7 mouse cellular contexts compared by ENCODE assay signal in the genomic region with DNA sequence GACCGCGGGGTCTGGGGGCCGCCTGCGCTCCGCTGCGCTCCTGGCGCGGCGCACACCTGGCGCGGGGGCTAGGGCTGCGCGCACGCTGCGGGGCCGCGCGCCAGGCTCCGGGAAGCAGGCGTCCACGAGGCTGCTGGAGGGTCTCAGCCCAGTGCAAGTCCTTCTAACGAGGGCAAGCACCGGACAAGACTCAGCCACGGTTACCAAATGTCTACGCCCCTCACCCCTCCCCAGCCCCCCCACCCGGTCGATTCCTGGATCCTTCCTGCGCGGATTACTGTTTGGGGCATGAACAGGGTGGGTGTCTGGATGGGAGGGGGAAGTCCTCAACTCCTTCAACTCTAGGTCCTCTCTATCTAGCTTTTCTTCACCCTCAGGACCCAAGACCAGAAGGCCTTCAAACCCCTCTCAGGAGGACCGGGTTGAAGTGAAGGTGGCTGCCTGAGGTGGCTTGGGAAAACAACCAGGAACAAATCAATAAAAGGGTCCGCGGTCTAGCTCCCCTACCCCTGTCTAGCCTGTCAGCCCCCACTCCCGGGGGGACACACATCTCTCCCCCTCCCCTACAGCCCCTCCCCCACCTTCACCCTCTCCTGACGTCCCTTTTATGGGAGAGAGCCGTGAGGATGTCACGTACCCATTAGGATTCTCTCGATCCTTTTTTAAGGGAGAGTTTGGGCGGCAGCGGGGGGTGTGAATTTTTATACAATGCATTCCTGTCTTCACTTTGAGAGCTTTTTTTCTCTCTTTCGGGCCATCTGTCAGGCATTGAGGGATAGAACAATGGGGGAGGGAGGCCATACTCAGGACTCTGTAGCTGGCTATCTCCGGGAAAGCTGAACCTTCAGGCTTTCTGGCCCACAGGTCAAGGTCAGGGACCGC. TPM values are rescaled to one million over a fixed set of nuclear protein-coding genes. Genes with fewer than 3 reads are reported as not detected.
DNase-seq lines count a peak whose midpoint lies in the region; ATAC-seq and TF ChIP-seq lines count a peak whose summit lies in the region.

Gene Prmt8, minus strand, starts transcription at position 198 of the 882 bp plus-strand sequence.

- H3K27ac ChIP-seq in ES-Bruce4 (ENCODE audit: insufficient read depth, low read length) = no peak within 1 kb of the TSS
- H3K27ac ChIP-seq in forebrain, embryonic 15.5 days (replicated peaks) = peak within 1 kb of the TSS; percentile 84

- no peak for TF ChIP-seq POLR2A in ES-Bruce4 (IDR thresholded peaks at IDR 0.05; ENCODE audit: insufficient read depth, low read length)

- WGBS in forebrain, embryonic 15.5 days = under 1% methylated on average over 40 of the region's 42 CpGs

- H3K9me3 ChIP-seq in ES-Bruce4 (replicated peaks; ENCODE audit: control insufficient read depth, insufficient read depth, low read length, poor library complexity, severe bottlenecking) = no peaks in the 10 kb centered on the region
- H3K9me3 ChIP-seq in forebrain, embryonic 15.5 days = no peaks in the 10 kb centered on the region

- peak within 1 kb of the TSS; percentile 71 for H3K4me3 ChIP-seq in ES-Bruce4 (ENCODE audit: low read depth, low read length)
- H3K4me3 ChIP-seq in forebrain, embryonic 15.5 days = peak within 1 kb of the TSS; percentile 74

- TF ChIP-seq CTCF in ES-Bruce4 (IDR thresholded peaks at IDR 0.05; ENCODE audit: low read depth, low read length) = no peak

- ATAC-seq in forebrain, embryonic 15.5 days (replicated peaks) = peak; percentile 42

- no peaks in the 10 kb centered on the region for H3K4me1 ChIP-seq in ES-Bruce4 (ENCODE audit: control insufficient read depth, insufficient read depth, low read length)
- H3K4me1 ChIP-seq in forebrain, embryonic 15.5 days = peaks cover 48% of the 10 kb centered on the region

- peaks cover 9% of the 10 kb centered on the region for H3K27me3 ChIP-seq in ES-Bruce4 (ENCODE audit: control insufficient read depth, insufficient read depth, low read length, poor library complexity, severe bottlenecking)
- 0 out of 2 replicates have a peak, but pooled peaks cover 9% of the 10 kb centered on the region for H3K27me3 ChIP-seq in forebrain, embryonic 15.5 days

- intact Hi-C loops in left cerebral cortex, postnatal 10 days (cut with DNase I) = loop anchor here (5.0 to 10.0 kb wide), 5 partner anchors 47 to 225 kb away; no protein-coding TSS in a partner anchor
- intact Hi-C loops in gastrocnemius, postnatal 14 days (cut with DNase I; ENCODE audit: low total_unique reads) = no loop called here

- no peaks in the 10 kb centered on the region for H3K36me3 ChIP-seq in ES-Bruce4 (ENCODE audit: control insufficient read depth, insufficient read depth, low read length, poor library complexity, severe bottlenecking)
- no peaks in the 10 kb centered on the region for H3K36me3 ChIP-seq in forebrain, embryonic 15.5 days

- peak within 1 kb of the TSS; percentile 84 for H3K4me2 ChIP-seq in forebrain, embryonic 15.5 days (replicated peaks)

- DNase-seq in brain, adult 2 months (ENCODE audit: low read depth, low spot score) = peak; percentile 83
- peak; percentile 39 to 57 for DNase-seq in left cerebral cortex, postnatal 10 days (ENCODE audit: extremely low spot score in 1 of 2, low spot score in 2 of 2)
- peak; percentile 32 for DNase-seq in retina, embryonic 14.5 days (ENCODE audit: low spot score)
- DNase-seq in urinary bladder, postnatal 14 days (ENCODE audit: low spot score) = no peak
- no peak for DNase-seq in gastrocnemius, postnatal 14 days

- H3K9ac ChIP-seq in ES-Bruce4 (ENCODE audit: low read depth, poor library complexity, severe bottlenecking) = peak within 1 kb of the TSS; percentile 59
- H3K9ac ChIP-seq in forebrain, embryonic 15.5 days (replicated peaks) = peak within 1 kb of the TSS; percentile 70

- TF ChIP-seq EP300 in ES-Bruce4 (IDR thresholded peaks at IDR 0.05; ENCODE audit: insufficient read depth, low read depth, low read length) = peak; percentile 93

RNA-seq across cellular contexts. Expression of gene Prmt8, which starts in this region (rescaled TPM):
- polyA plus RNA-seq in ES-Bruce4 (2011; ENCODE audit: insufficient read depth, insufficient read length, low read depth, missing spikeins) = 0.22 and 0.32 TPM in 2 replicates
- polyA plus RNA-seq in forebrain, embryonic 15.5 days (2015; fragmentation: Nextera tagmentation; extraction: Ambion mirVana) = 26.1 and 26.8 TPM in 2 replicates
- 100 to 1,000 TPM; 110 to 112 TPM for total RNA-seq in left cerebral cortex, postnatal 10 days (2021)
- not detected for total RNA-seq in gastrocnemius, postnatal 14 days (2021)

Comparison
In these comparisons a context has a peak if more than half of its experiments do, and no peak if none do; other contexts are left out.
1. RNA of gene Prmt8 (total RNA-seq): 110 to 112 TPM in left cerebral cortex, postnatal 10 days; not detected in gastrocnemius, postnatal 14 days; every median in the first group is over 100 times any median in the second.
2. RNA of gene Prmt8 (polyA plus RNA-seq): 26.1 to 26.8 TPM in forebrain, embryonic 15.5 days; 0.22 to 0.32 TPM in ES-Bruce4; every median in the first group is over 10 times any median in the second.
3. DNase-seq: peak in brain, adult 2 months (single experiment), left cerebral cortex, postnatal 10 days (2 of 2) and retina, embryonic 14.5 days (single experiment); none in urinary bladder, postnatal 14 days (single experiment) and gastrocnemius, postnatal 14 days (single experiment).